Mouse (Mus musculus) liver, postnatal 0 days (tissue): ENCODE measurements around the gene Prdx6b.

Experiments
- CTCF ChIP-seq: sonication (generic); IDR thresholded peaks from 2 replicates; pipeline ENCODE4 v1.5.1; 2016; ENCODE audit warnings: antibody characterized with exemption, low read depth
- EP300 ChIP-seq: IDR thresholded peaks from 2 replicates; pipeline ENCODE4 v1.6.1; 2016; ENCODE audit warnings: antibody characterized with exemption, low read depth, mild to moderate bottlenecking

DNA sequence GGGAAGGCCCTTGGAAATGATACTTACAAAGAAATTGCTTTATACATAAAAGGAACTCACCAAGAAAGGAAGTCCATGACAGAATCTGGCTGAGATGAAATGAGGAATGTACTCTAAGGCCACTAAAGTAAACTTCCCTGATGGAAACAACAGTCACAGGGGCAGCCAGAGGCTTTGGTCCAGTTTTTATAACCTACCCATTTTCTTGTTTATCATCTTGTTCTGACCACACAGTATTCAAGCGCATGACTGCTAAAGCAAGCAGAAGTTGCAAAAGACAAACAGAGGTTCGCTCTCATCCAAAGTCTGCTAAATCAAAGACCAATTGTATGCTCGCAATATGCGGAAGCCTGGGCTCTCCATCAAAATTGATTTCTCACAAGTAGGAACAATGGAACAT lies 8.5 kb downstream of the Prdx6b start:
- TF ChIP-seq CTCF (no peak), EP300 (peak; percentile 38)
